Mouse (Mus musculus) midbrain, embryonic 16.5 days (tissue): ENCODE data around the gene Cd37. TPM values are rescaled to one million over a fixed set of nuclear protein-coding genes. Genes with fewer than 3 reads are reported as not detected.
A peak's percentile ranks its signal among the peaks of the same experiment; 100 is the strongest.

Experiments used
- ATAC-seq: fragments of 200-750 bp; cut with Nextera tagmentation; 2 replicates; pipeline ENCODE4 v1.8.0; 2017; ENCODE audit warnings: moderate TSS enrichment
- H3K27ac ChIP-seq: fragments of 300-500 bp; sonication (generic); 2 replicates; pipeline ENCODE4 v1.5.1; 2014; ENCODE audit warnings: mild to moderate bottlenecking, low read length, mixed read lengths
- H3K27me3 ChIP-seq: fragments of 300-500 bp; sonication (generic); 2 replicates; pipeline ENCODE4 v1.6.1; 2014; ENCODE audit warnings: low read depth, low read length, mixed read lengths; ENCODE audit not compliant: control insufficient read depth, insufficient read depth
- H3K36me3 ChIP-seq: fragments of 300-500 bp; sonication (generic); 2 replicates; pipeline ENCODE4 v1.6.1; 2014; ENCODE audit warnings: mild to moderate bottlenecking, low read length, moderate library complexity, mixed read lengths; ENCODE audit not compliant: control insufficient read depth, insufficient read depth
- H3K4me1 ChIP-seq: fragments of 300-500 bp; sonication (generic); 2 replicates; pipeline ENCODE4 v1.6.1; 2014; ENCODE audit warnings: mild to moderate bottlenecking, low read length, mixed read lengths; ENCODE audit not compliant: control insufficient read depth, insufficient read depth
- H3K4me2 ChIP-seq: fragments of 300-500 bp; sonication (generic); 2 replicates; pipeline ENCODE4 v1.6.1; 2014; ENCODE audit warnings: mild to moderate bottlenecking, low read length, mixed read lengths
- H3K4me3 ChIP-seq: fragments of 300-500 bp; sonication (generic); 2 replicates; pipeline ENCODE4 v1.5.1; 2014; ENCODE audit warnings: low read depth, mild to moderate bottlenecking, low read length, moderate library complexity, mixed read lengths
- H3K9ac ChIP-seq: fragments of 300-500 bp; sonication (generic); 2 replicates; pipeline ENCODE4 v1.6.1; 2014; ENCODE audit warnings: low read depth, low read length, mixed read lengths
- H3K9me3 ChIP-seq: fragments of 300-500 bp; sonication (generic); replicated peaks from 2 replicates; pipeline ENCODE4 v1.6.1; 2014; ENCODE audit warnings: mild to moderate bottlenecking, low read length, mixed read lengths; ENCODE audit not compliant: control insufficient read depth, poor library complexity, severe bottlenecking
- WGBS: fragments of 180-500 bp; shearing (Covaris S2); extraction: QIAGEN DNeasy Blood & Tissue Kit; methylation state at CpG from one replicate; pipeline ENCODE4 v1.1.7; 2014; 5-methylcytosine and 5-hydroxymethylcytosine counted together
- polyA plus RNA-seq: library from polyadenylated mRNA; unstranded; fragments of >200 nt; fragmentation: Nextera tagmentation; extraction: Ambion mirVana; gene quantifications from 2 replicates; pipeline ENCODE4 v1.2.1, GENCODE M21; 2015

The Cd37 gene
- polyA plus RNA-seq, 1 experiment from 2014 or later: 1.3 TPM

- WGBS: 78% methylated on average over 17 of the region's 17 CpGs
- Histone ChIP-seq H3K4me2 (no peak overlapping the region), H3K27me3 (peaks cover 20% of the 10 kb centered on the region), H3K9ac (no peak overlapping the region), H3K36me3 (no peaks in the 10 kb centered on the region), H3K4me3 (no peak overlapping the region), H3K4me1 (peaks cover 15% of the 10 kb centered on the region; the same call in 1 of the 2 replicates), H3K9me3 (no peaks in the 10 kb centered on the region), H3K27ac (no peak overlapping the region)
- no peak for ATAC-seq
Observed at GRCm38 (mm10) chr7:45237747-45238699, 892 bp downstream of the Cd37 start.

GRCm38 (mm10) chr7:45235656-45236180 is 3.2 kb downstream of the Cd37 start:
- Histone ChIP-seq H3K27ac (no peak overlapping the region), H3K4me3 (no peak overlapping the region), H3K9me3 (no peaks in the 10 kb centered on the region), H3K9ac (0 out of 2 replicates have a peak overlapping the region, but pooled peaks have one; percentile 8), H3K4me2 (peak overlapping the region; percentile 27), H3K4me1 (peaks cover 9% of the 10 kb centered on the region; the same call in 1 of the 2 replicates), H3K27me3 (peaks cover 20% of the 10 kb centered on the region), H3K36me3 (no peaks in the 10 kb centered on the region)
- 34% methylated on average over 17 of the region's 17 CpGs for WGBS
- ATAC-seq: no peak

GRCm38 (mm10) chr7:45234922-45235571 is 3.9 kb downstream of the Cd37 start:
- 0 out of 2 replicates have a peak overlapping the region, but pooled peaks have one; percentile 8 for H3K9ac ChIP-seq
- WGBS: 8% methylated on average over 21 of the region's 21 CpGs
- H3K4me1 ChIP-seq: peaks cover 7% of the 10 kb centered on the region; the same call in 1 of the 2 replicates
- no peaks in the 10 kb centered on the region for H3K36me3 ChIP-seq
- peak overlapping the region; percentile 27 for H3K4me2 ChIP-seq
- H3K4me3 ChIP-seq: no peak overlapping the region
- H3K27me3 ChIP-seq: peaks cover 20% of the 10 kb centered on the region
- H3K9me3 ChIP-seq: no peaks in the 10 kb centered on the region
- H3K27ac ChIP-seq: no peak overlapping the region
- ATAC-seq: peak; percentile 64

GRCm38 (mm10) chr7:45234333-45234841 is 4.5 kb downstream of the Cd37 start:
- Histone ChIP-seq H3K9me3 (no peaks in the 10 kb centered on the region), H3K4me2 (peak overlapping the region; percentile 31; the same call in 1 of the 2 replicates), H3K4me1 (peaks cover 7% of the 10 kb centered on the region; the same call in 1 of the 2 replicates), H3K27ac (no peak overlapping the region), H3K4me3 (no peak overlapping the region), H3K9ac (no peak overlapping the region), H3K27me3 (peaks cover 20% of the 10 kb centered on the region), H3K36me3 (no peaks in the 10 kb centered on the region)
- ATAC-seq: no peak
- 7% methylated on average over 29 of the region's 29 CpGs for WGBS

GRCm38 (mm10) chr7:45233580-45234332 is 5.2 kb downstream of the Cd37 start:
- H3K4me2 ChIP-seq: peak overlapping the region; percentile 31; the same call in 1 of the 2 replicates
- H3K36me3 ChIP-seq: no peaks in the 10 kb centered on the region
- no peak overlapping the region for H3K27ac ChIP-seq
- no peak for ATAC-seq
- H3K4me3 ChIP-seq: no peak overlapping the region
- H3K9ac ChIP-seq: no peak overlapping the region
- peaks cover 15% of the 10 kb centered on the region for H3K27me3 ChIP-seq
- WGBS: 23% methylated on average over 19 of the region's 20 CpGs
- H3K9me3 ChIP-seq: no peaks in the 10 kb centered on the region
- H3K4me1 ChIP-seq: peaks cover 7% of the 10 kb centered on the region; the same call in 1 of the 2 replicates

GRCm38 (mm10) chr7:45232716-45233465 is 6.0 kb downstream of the Cd37 start:
- WGBS: 64% methylated on average over 13 of the region's 13 CpGs
- H3K9ac ChIP-seq: no peak overlapping the region
- no peak overlapping the region for H3K4me2 ChIP-seq
- H3K27me3 ChIP-seq: peaks cover 7% of the 10 kb centered on the region
- H3K4me1 ChIP-seq: peaks cover 7% of the 10 kb centered on the region; the same call in 1 of the 2 replicates
- ATAC-seq: no peak
- H3K9me3 ChIP-seq: no peaks in the 10 kb centered on the region
- H3K4me3 ChIP-seq: no peak overlapping the region
- no peaks in the 10 kb centered on the region for H3K36me3 ChIP-seq
- H3K27ac ChIP-seq: no peak overlapping the region

GRCm38 (mm10) chr7:45231941-45232340 is 7.0 kb downstream of the Cd37 start:
- Histone ChIP-seq H3K4me2 (no peak overlapping the region), H3K4me1 (peaks cover 7% of the 10 kb centered on the region; the same call in 1 of the 2 replicates), H3K4me3 (no peak overlapping the region), H3K36me3 (no peaks in the 10 kb centered on the region), H3K9me3 (no peaks in the 10 kb centered on the region), H3K9ac (no peak overlapping the region), H3K27ac (no peak overlapping the region), H3K27me3 (peaks cover 6% of the 10 kb centered on the region; the same call in 1 of the 2 replicates)
- no peak for ATAC-seq
- 87% methylated on average over 11 of the region's 11 CpGs for WGBS
